Mouse (Mus musculus): ENCODE results near the gene Atp8a1. TPM values are rescaled to one million over a fixed set of nuclear protein-coding genes. Genes with fewer than 3 reads are reported as not detected.

The Atp8a1 gene
- polyA plus RNA-seq, 1 experiment, result 39.1 TPM

DNA sequence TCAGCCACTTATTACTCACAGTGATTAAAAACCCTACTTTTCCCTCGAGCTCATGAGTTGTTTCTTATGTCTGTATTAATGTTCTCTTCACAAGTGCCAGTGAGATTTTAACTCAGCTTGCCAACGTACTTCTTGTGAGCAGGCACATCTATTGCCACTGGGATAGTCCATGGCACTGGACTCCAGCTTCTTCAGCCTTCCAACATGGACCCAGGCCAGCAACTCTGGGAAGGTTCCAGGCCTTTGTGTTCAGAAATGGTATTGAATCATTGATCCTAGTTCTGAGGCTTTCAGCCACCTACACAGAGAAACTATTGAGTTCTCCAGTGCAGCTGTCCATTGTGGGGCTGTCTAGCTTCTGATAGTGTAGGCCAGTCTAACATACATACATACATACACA lies 5.6 kb upstream of the Atp8a1 start:
- Histone ChIP-seq H3K4me1 (peaks cover 22% of the 10 kb centered on the region), H3K36me3 (replicated peaks; ENCODE audit: low read length) (no peaks in the 10 kb centered on the region), H3K27me3 (replicated peaks) (no peaks in the 10 kb centered on the region), H3K9me3 (no peaks in the 10 kb centered on the region), H3K4me3 (replicated peaks) (no peak overlapping the region)
- TF ChIP-seq GATA1 (IDR thresholded peaks at IDR 0.05; ENCODE audit: borderline replicate concordance, low read length) (no peak), FLI1 (IDR thresholded peaks at IDR 0.05; ENCODE audit: low read length) (no peak)

GRCm38 (mm10) chr5:67849411-67849810 lies 2.2 kb upstream of the Atp8a1 start:
- H3K4me1 ChIP-seq, result peaks cover 35% of the 10 kb centered on the region
- H3K27me3 ChIP-seq (replicated peaks), result no peaks in the 10 kb centered on the region
- no peak overlapping the region for H3K4me3 ChIP-seq (replicated peaks)
- peaks cover 3% of the 10 kb centered on the region for H3K36me3 ChIP-seq (replicated peaks; ENCODE audit: low read length)
- H3K9me3 ChIP-seq, result no peaks in the 10 kb centered on the region
- TF ChIP-seq FLI1 (IDR thresholded peaks at IDR 0.05; ENCODE audit: low read length), result no peak
- no peak for TF ChIP-seq GATA1 (IDR thresholded peaks at IDR 0.05; ENCODE audit: borderline replicate concordance, low read length)

DNA sequence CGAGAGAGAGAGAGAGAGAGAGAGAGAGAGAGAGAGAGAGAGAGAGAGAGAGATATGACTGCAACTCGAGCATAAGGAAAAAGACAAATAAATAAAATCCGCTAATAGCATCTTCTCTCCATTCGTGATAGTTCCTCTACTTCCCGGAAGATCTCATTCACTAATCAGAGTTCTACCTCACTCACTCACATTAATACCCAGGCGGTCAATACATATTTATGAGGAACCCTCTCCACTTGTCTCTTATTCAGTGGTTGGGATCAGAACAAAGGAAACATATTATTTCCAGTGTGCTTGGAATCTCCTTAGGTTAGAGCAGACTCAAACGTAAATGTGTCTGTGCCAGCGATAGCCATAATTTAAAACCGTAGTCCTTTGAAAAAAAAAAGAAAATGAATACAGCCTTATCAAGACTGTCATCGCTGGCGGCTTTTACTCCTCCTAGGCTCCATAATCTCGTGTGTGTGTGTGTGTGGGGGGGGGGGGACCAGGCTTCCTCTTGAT lies 1.3 kb upstream of the Atp8a1 start:
- peaks cover 44% of the 10 kb centered on the region for H3K4me1 ChIP-seq
- H3K9me3 ChIP-seq, result no peaks in the 10 kb centered on the region
- peaks cover 12% of the 10 kb centered on the region for H3K36me3 ChIP-seq (replicated peaks; ENCODE audit: low read length)
- TF ChIP-seq GATA1 (IDR thresholded peaks at IDR 0.05; ENCODE audit: borderline replicate concordance, low read length) (no peak), FLI1 (IDR thresholded peaks at IDR 0.05; ENCODE audit: low read length) (no peak)
- H3K4me3 ChIP-seq (replicated peaks), result no peak overlapping the region
- H3K27me3 ChIP-seq (replicated peaks), result no peaks in the 10 kb centered on the region

DNA sequence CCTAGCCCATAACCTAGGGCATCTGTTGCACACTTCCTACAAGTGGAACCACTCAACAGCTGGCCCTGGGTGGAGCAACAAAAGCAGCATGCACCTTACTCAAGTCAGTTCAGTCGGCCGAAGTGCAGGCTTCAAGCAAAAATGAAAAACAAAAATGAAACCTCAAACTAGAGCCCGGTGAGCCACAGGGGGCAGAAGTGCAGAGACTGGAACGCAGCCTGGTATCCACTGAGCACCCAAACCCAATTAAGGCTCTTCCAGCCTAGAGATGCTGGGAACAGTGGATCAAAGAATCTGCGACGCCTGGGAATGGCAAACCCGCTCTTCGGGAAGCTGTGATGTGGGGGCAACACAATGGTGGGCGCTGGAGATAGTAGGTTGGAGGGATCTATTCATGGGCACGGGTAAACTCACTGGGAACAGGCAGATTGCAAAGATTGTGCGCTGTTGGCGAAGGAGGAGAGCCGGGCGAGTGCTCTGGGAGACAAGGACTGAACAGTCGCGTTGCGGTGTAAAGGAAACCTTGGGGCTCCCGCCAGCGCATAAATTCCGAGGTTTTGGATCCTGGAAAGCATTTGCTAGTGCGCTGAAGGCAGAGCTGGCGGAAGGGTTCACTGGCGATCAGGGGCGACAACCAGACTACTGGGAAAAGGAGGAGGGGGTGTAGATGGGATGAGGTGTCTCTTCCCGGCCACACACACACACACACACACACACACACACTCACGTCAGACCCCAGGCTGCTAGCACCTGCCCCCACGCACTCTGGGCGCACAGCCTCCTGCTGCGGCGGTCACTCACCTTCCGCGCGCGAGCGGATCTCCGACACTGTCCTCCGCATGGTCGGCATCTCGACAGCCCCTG lies 641 bp downstream of the Atp8a1 start:
- peak overlapping the region; percentile 100 for H3K4me3 ChIP-seq (replicated peaks)
- H3K36me3 ChIP-seq (replicated peaks; ENCODE audit: low read length), result peaks cover 28% of the 10 kb centered on the region
- peaks cover 64% of the 10 kb centered on the region for H3K4me1 ChIP-seq
- no peak for TF ChIP-seq GATA1 (IDR thresholded peaks at IDR 0.05; ENCODE audit: borderline replicate concordance, low read length)
- TF ChIP-seq FLI1 (IDR thresholded peaks at IDR 0.05; ENCODE audit: low read length), result no peak
- no peaks in the 10 kb centered on the region for H3K27me3 ChIP-seq (replicated peaks)
- H3K9me3 ChIP-seq, result no peaks in the 10 kb centered on the region

GRCm38 (mm10) chr5:67845190-67845691 lies 2.0 kb downstream of the Atp8a1 start:
- Histone ChIP-seq H3K9me3 (no peaks in the 10 kb centered on the region), H3K4me1 (peaks cover 77% of the 10 kb centered on the region), H3K36me3 (replicated peaks; ENCODE audit: low read length) (peaks cover 38% of the 10 kb centered on the region), H3K4me3 (replicated peaks) (peak overlapping the region; percentile 100), H3K27me3 (replicated peaks) (no peaks in the 10 kb centered on the region)
- no peak for TF ChIP-seq GATA1 (IDR thresholded peaks at IDR 0.05; ENCODE audit: borderline replicate concordance, low read length)
- TF ChIP-seq FLI1 (IDR thresholded peaks at IDR 0.05; ENCODE audit: low read length), result no peak

DNA sequence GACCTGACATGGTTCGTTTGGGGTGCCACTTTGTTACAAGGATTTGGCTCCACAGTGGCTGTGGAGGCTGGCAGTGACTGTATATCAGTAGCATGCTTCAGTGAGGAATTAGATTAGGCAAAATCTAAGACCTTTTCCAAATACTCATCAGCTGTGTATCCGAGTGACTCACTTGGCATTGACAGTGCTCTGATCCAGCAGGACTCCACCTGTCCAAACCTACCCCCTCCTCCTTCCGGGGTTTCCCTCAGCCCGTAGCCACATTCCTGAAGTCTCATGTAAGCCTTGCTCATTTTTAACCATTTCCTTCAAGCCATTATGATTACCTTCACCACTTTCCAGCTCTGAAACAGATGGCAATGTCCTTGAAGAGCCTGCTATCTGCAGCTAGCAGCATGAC lies 3.2 kb downstream of the Atp8a1 start:
- H3K4me1 ChIP-seq, result peaks cover 79% of the 10 kb centered on the region
- H3K27me3 ChIP-seq (replicated peaks), result no peaks in the 10 kb centered on the region
- TF ChIP-seq FLI1 (IDR thresholded peaks at IDR 0.05; ENCODE audit: low read length) (no peak), GATA1 (IDR thresholded peaks at IDR 0.05; ENCODE audit: borderline replicate concordance, low read length) (no peak)
- no peaks in the 10 kb centered on the region for H3K9me3 ChIP-seq
- H3K36me3 ChIP-seq (replicated peaks; ENCODE audit: low read length), result peaks cover 49% of the 10 kb centered on the region
- peak overlapping the region; percentile 100 for H3K4me3 ChIP-seq (replicated peaks)

- Histone ChIP-seq H3K4me1 (peaks cover 76% of the 10 kb centered on the region), H3K27me3 (replicated peaks) (no peaks in the 10 kb centered on the region), H3K4me3 (replicated peaks) (peak overlapping the region; percentile 50), H3K36me3 (replicated peaks; ENCODE audit: low read length) (peaks cover 61% of the 10 kb centered on the region), H3K9me3 (no peaks in the 10 kb centered on the region)
- TF ChIP-seq FLI1 (IDR thresholded peaks at IDR 0.05; ENCODE audit: low read length) (no peak), GATA1 (IDR thresholded peaks at IDR 0.05; ENCODE audit: borderline replicate concordance, low read length) (no peak)
These were observed 4.9 kb downstream of the Atp8a1 start for GRCm38 (mm10) chr5:67842306-67842705.

DNA sequence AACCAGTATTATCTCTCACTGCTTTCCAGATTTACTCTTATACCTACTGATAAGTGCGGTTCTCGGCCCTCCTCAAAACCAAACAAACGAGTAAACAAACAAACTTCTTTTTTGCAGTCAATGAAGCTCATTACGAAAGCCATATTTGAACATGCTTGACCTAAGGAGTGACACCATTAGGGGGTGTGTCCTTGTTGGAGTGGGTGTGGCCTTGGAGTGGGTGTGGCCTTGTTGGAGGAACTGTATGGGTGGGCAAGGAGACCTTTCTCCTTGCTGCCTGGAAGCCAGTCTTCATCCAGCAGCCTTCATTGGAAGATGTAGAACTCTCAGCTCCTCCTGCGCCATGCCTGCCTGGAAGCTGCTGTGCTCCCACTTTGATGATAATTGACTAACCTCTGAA lies 13.4 kb downstream of the Atp8a1 start:
- H3K36me3 ChIP-seq (replicated peaks; ENCODE audit: low read length), result peaks cover 69% of the 10 kb centered on the region
- TF ChIP-seq FLI1 (IDR thresholded peaks at IDR 0.05; ENCODE audit: low read length) (no peak), GATA1 (IDR thresholded peaks at IDR 0.05; ENCODE audit: borderline replicate concordance, low read length) (no peak)

GRCm38 (mm10) chr5:67831293-67832147 lies 15.7 kb downstream of the Atp8a1 start:
- no peaks in the 10 kb centered on the region for H3K27me3 ChIP-seq (replicated peaks)
- TF ChIP-seq FLI1 (IDR thresholded peaks at IDR 0.05; ENCODE audit: low read length) (no peak), GATA1 (IDR thresholded peaks at IDR 0.05; ENCODE audit: borderline replicate concordance, low read length) (no peak)
- H3K9me3 ChIP-seq, result no peaks in the 10 kb centered on the region
- H3K4me3 ChIP-seq (replicated peaks), result peak overlapping the region; percentile 84
- H3K36me3 ChIP-seq (replicated peaks; ENCODE audit: low read length), result peaks cover 60% of the 10 kb centered on the region
- H3K4me1 ChIP-seq, result peaks cover 91% of the 10 kb centered on the region

More for the DNA sequence above, 13.4 kb downstream of the Atp8a1 start:
- H3K9me3 ChIP-seq, result no peaks in the 10 kb centered on the region
- H3K4me1 ChIP-seq, result peaks cover 94% of the 10 kb centered on the region
- peak overlapping the region; percentile 67 for H3K4me3 ChIP-seq (replicated peaks)
- H3K27me3 ChIP-seq (replicated peaks), result no peaks in the 10 kb centered on the region

Data from megakaryocyte, embryonic 14.5 days (primary cell).